Mouse (Mus musculus): Measurements from ENCODE around the gene Tank. TPM values are rescaled to one million over a fixed set of nuclear protein-coding genes. Genes with fewer than 3 reads are reported as not detected.

The Tank gene
- 24.0 and 26.6 TPM in 2 replicates for polyA plus RNA-seq (2015; fragmentation: Nextera tagmentation; extraction: Ambion mirVana)

DNA sequence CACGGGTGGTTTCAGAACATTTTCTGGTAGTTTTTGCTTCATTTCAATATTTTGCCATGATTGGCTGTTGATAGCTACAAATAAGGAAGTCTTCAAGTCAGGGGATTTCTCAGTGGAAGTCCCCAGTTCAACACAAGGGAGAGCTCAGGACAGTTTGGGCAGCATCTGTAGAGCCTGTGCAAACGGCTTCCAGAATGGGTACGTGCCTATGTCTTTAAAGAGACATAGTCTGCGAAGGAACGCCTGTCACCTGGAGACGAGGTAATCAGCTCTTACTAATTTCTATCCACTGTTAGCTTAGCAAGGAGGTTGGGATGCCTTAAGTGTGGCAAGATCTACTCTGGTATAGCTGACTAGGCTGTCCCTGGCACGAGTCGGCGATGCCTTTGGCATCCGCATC, at the start of gene Tank:
Tank (plus strand) TSS at position 153 of the 400 bp plus-strand sequence.
- 86% methylated on average over 10 of the region's 10 CpGs for WGBS
- H3K27ac ChIP-seq (ENCODE audit: low read length), result no peak within 1 kb of the TSS
- ATAC-seq (ENCODE audit: low FRiP score, low TSS enrichment), result no peak
- H3K36me3 ChIP-seq (ENCODE audit: insufficient read depth, low read length), result no peaks in the 10 kb centered on the region
- H3K4me1 ChIP-seq (ENCODE audit: insufficient read depth, low read length), result no peaks in the 10 kb centered on the region
- H3K27me3 ChIP-seq (ENCODE audit: insufficient read depth, low read length), result no peaks in the 10 kb centered on the region
- no peak within 1 kb of the TSS for H3K4me2 ChIP-seq (replicated peaks; ENCODE audit: low read depth, low read length)
- H3K4me3 ChIP-seq (ENCODE audit: low read length), result no peak within 1 kb of the TSS
- no peak within 1 kb of the TSS for H3K9ac ChIP-seq (replicated peaks; ENCODE audit: low read length)
- no peaks in the 10 kb centered on the region for H3K9me3 ChIP-seq (ENCODE audit: low read length)

DNA sequence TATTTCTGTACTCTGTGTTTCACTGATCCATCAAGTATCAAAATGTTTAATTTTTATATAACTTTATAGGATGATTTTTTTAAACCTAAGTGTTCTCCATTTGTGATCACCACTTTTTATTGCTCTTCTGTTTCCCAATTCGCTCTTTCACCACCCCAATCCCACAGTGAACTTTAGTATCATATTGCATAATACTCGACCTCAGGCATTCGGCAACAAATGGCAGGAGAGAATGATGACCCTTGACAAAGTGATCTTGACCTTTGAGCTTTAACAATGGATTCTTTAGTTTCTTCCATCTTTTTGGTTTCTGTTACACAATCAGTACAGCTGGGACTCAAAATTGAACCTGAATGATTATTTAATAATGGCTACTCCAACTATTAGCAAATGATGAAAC, 46.1 kb upstream of the Tank start:
- Histone ChIP-seq H3K4me3 (ENCODE audit: low read length) (no peak overlapping the region), H3K9me3 (ENCODE audit: low read length) (no peaks in the 10 kb centered on the region), H3K9ac (replicated peaks; ENCODE audit: low read length) (no peak overlapping the region), H3K36me3 (ENCODE audit: insufficient read depth, low read length) (no peaks in the 10 kb centered on the region), H3K27me3 (ENCODE audit: insufficient read depth, low read length) (no peaks in the 10 kb centered on the region), H3K4me2 (replicated peaks; ENCODE audit: low read depth, low read length) (no peak overlapping the region), H3K27ac (ENCODE audit: low read length) (no peak overlapping the region), H3K4me1 (ENCODE audit: insufficient read depth, low read length) (no peaks in the 10 kb centered on the region)
- 61% methylated on average over 3 of the region's 3 CpGs for WGBS
- ATAC-seq (ENCODE audit: low FRiP score, low TSS enrichment), result no peak

DNA sequence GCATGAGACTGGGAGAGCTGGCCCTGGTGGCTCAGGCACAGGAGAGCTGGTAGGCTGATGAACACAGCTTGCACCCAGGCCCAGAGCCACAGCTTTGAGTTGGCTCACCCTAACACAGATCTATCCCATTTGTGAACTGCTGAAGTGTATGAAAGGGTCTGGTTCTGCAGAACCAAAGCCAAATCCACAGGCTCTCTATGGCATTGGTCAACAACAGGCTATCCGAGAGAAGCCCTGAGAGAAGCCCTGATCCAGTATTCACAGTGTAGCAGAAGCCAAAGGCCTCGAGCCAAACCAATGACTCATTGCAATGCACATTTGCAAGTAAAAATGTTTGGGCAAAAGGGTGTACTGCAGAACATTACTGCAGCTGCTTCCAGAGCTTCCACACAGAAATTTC, 45.3 kb upstream of the Tank start:
- H3K4me2 ChIP-seq (replicated peaks; ENCODE audit: low read depth, low read length), result no peak overlapping the region
- no peak overlapping the region for H3K9ac ChIP-seq (replicated peaks; ENCODE audit: low read length)
- H3K27me3 ChIP-seq (ENCODE audit: insufficient read depth, low read length), result no peaks in the 10 kb centered on the region
- no peaks in the 10 kb centered on the region for H3K36me3 ChIP-seq (ENCODE audit: insufficient read depth, low read length)
- ATAC-seq (ENCODE audit: low FRiP score, low TSS enrichment), result no peak
- no peaks in the 10 kb centered on the region for H3K9me3 ChIP-seq (ENCODE audit: low read length)
- no peaks in the 10 kb centered on the region for H3K4me1 ChIP-seq (ENCODE audit: insufficient read depth, low read length)
- WGBS, result 78% methylated on average over 2 of the region's 2 CpGs
- H3K4me3 ChIP-seq (ENCODE audit: low read length), result no peak overlapping the region
- no peak overlapping the region for H3K27ac ChIP-seq (ENCODE audit: low read length)

DNA sequence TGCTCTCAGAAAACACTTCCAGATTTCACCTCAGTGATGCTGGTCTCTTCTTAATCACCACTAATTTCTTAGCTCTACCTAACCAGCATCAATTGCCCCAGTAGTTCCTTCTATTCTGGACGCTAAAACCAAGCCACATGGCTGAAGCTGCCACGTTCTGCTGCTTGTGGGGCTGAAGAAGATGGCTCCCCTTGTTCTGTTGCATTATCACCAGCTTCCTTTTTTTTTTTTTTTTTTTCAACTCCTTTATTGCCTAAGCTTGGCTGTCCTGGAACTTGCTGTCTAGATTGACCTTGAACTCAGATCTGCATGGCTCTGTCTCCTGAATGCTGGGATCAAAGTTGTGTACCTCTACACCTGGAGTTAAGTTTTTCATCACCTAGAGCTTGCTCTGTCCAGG, 41.5 kb upstream of the Tank start:
- H3K9me3 ChIP-seq (ENCODE audit: low read length), result no peaks in the 10 kb centered on the region
- ATAC-seq (ENCODE audit: low FRiP score, low TSS enrichment), result no peak
- H3K9ac ChIP-seq (replicated peaks; ENCODE audit: low read length), result no peak overlapping the region
- 83% methylated on average over 2 of the region's 2 CpGs for WGBS
- H3K4me1 ChIP-seq (ENCODE audit: insufficient read depth, low read length), result no peaks in the 10 kb centered on the region
- H3K4me3 ChIP-seq (ENCODE audit: low read length), result no peak overlapping the region
- no peaks in the 10 kb centered on the region for H3K36me3 ChIP-seq (ENCODE audit: insufficient read depth, low read length)
- H3K27me3 ChIP-seq (ENCODE audit: insufficient read depth, low read length), result no peaks in the 10 kb centered on the region
- H3K4me2 ChIP-seq (replicated peaks; ENCODE audit: low read depth, low read length), result no peak overlapping the region
- no peak overlapping the region for H3K27ac ChIP-seq (ENCODE audit: low read length)

DNA sequence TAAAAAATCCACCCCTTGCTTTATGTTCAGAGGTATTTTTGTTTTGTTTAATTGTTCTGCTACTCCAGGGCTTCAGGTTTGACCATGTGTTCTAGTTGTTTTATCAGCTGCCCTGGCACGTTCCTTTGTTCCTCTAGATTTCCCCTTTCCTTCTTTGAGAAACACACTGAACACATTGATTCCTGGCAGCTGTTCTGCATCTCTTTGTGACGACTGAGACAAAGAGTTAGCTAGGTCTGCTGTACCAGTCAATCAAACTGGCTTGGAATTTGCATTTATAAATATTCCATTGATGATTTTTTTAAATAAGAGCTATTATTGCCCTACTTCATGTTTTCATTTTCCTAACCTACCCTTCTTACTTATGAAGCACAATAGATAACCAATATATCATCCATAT, 39.0 kb upstream of the Tank start:
- no peak overlapping the region for H3K4me2 ChIP-seq (replicated peaks; ENCODE audit: low read depth, low read length)
- no peaks in the 10 kb centered on the region for H3K36me3 ChIP-seq (ENCODE audit: insufficient read depth, low read length)
- H3K9me3 ChIP-seq (ENCODE audit: low read length), result 0 out of 2 replicates have a peak, but pooled peaks cover 1% of the 10 kb centered on the region
- WGBS, result 34% methylated on average over 2 of the region's 2 CpGs
- H3K27me3 ChIP-seq (ENCODE audit: insufficient read depth, low read length), result no peaks in the 10 kb centered on the region
- H3K4me1 ChIP-seq (ENCODE audit: insufficient read depth, low read length), result no peaks in the 10 kb centered on the region
- H3K9ac ChIP-seq (replicated peaks; ENCODE audit: low read length), result no peak overlapping the region
- no peak overlapping the region for H3K4me3 ChIP-seq (ENCODE audit: low read length)
- no peak for ATAC-seq (ENCODE audit: low FRiP score, low TSS enrichment)
- no peak overlapping the region for H3K27ac ChIP-seq (ENCODE audit: low read length)

DNA sequence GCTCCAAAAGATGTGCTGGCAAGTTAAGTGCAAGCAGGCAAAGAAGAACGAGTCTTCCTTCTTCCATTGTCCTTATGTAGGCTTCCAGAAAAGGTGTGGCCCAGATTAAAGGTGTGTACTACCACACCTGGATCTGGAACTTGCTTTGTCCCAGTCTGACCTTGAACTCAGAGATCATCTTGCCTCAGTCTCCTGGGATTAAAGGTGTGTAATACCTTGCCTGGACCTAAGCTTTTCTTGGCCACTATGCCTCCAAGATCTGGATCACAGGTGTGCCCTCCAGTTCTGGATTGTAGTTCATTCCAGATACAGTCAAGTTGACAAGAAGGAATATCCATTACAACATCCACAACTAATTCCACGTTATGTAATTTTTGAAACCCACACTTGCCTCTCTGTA, 36.0 kb upstream of the Tank start:
- H3K27me3 ChIP-seq (ENCODE audit: insufficient read depth, low read length), result no peaks in the 10 kb centered on the region
- WGBS, result 87% methylated on average over 2 of the region's 2 CpGs

DNA sequence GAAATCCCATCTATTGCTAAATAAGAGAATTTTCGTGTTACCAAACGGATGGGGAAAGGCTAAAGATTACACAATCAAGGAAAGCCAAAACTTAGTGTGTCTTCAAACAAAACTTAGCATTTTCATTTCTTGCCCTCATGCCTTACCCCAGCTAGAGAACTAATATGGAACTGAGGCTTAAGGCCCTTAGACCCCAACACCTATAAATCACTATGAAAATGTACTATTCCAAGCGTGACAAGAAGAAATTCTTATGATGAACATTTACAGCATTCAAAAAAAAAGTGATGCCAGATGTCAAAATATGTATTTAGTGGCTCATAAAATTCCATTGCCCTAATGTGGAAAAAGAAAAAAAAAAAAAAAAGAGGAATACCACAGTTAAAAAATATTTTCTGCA, 32.7 kb upstream of the Tank start:
- H3K4me1 ChIP-seq (ENCODE audit: insufficient read depth, low read length), result no peaks in the 10 kb centered on the region
- no peaks in the 10 kb centered on the region for H3K27me3 ChIP-seq (ENCODE audit: insufficient read depth, low read length)
- H3K4me3 ChIP-seq (ENCODE audit: low read length), result no peak overlapping the region
- no peak for ATAC-seq (ENCODE audit: low FRiP score, low TSS enrichment)
- 78% methylated on average over 3 of the region's 3 CpGs for WGBS
- H3K9me3 ChIP-seq (ENCODE audit: low read length), result 0 out of 2 replicates have a peak, but pooled peaks cover 2% of the 10 kb centered on the region
- H3K9ac ChIP-seq (replicated peaks; ENCODE audit: low read length), result no peak overlapping the region
- H3K27ac ChIP-seq (ENCODE audit: low read length), result no peak overlapping the region
- no peak overlapping the region for H3K4me2 ChIP-seq (replicated peaks; ENCODE audit: low read depth, low read length)
- no peaks in the 10 kb centered on the region for H3K36me3 ChIP-seq (ENCODE audit: insufficient read depth, low read length)

More for the DNA sequence above, 36.0 kb upstream of the Tank start:
- Histone ChIP-seq H3K9me3 (ENCODE audit: low read length) (0 out of 2 replicates have a peak, but pooled peaks cover 2% of the 10 kb centered on the region), H3K9ac (replicated peaks; ENCODE audit: low read length) (no peak overlapping the region), H3K4me2 (replicated peaks; ENCODE audit: low read depth, low read length) (no peak overlapping the region), H3K36me3 (ENCODE audit: insufficient read depth, low read length) (no peaks in the 10 kb centered on the region), H3K4me3 (ENCODE audit: low read length) (no peak overlapping the region), H3K27ac (ENCODE audit: low read length) (no peak overlapping the region), H3K4me1 (ENCODE audit: insufficient read depth, low read length) (no peaks in the 10 kb centered on the region)
- ATAC-seq (ENCODE audit: low FRiP score, low TSS enrichment), result no peak

DNA sequence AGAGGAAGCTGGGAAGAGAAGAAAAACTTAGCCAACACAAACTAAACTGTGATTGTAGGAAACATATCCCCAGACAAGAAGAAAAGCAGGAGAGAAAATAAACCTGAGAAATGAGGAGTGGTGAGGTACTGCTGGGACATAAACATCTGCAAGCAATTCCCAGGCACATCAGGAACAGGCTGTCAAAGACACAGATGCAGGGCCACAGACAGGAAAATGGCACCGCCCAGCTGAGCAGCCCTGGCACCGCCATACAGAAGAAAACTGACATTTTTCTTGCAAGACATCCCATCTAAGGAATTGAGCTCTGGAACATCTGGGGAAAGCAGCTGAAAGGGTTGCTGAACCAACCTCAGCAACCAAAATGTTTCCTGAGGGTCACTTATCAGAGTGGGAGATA, 30.4 kb upstream of the Tank start:
- no peak overlapping the region for H3K4me2 ChIP-seq (replicated peaks; ENCODE audit: low read depth, low read length)

DNA sequence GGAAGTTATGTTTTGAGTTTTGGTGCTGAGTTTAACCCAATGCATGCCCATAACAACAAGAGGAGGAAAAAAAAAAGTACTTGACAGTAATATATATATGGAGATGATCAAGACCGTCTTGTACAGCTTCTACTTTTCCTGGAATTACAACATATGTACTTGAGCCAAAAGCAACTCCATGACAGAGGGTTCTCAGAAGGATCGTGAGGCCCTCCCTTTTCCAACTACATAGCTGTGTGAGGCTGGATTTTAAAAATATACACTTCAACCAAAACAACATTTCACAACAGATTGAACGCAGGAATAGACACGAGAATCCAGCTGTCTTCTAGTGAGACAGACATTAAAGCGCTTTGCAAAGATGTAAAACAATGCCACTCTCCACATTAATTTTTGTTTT, 26.7 kb upstream of the Tank start:
- WGBS, result 55% methylated on average over 5 of the region's 5 CpGs
- no peaks in the 10 kb centered on the region for H3K27me3 ChIP-seq (ENCODE audit: insufficient read depth, low read length)

More for the DNA sequence above, 30.4 kb upstream of the Tank start:
- H3K9me3 ChIP-seq (ENCODE audit: low read length), result 0 out of 2 replicates have a peak, but pooled peaks cover 2% of the 10 kb centered on the region
- no peaks in the 10 kb centered on the region for H3K4me1 ChIP-seq (ENCODE audit: insufficient read depth, low read length)
- no peak overlapping the region for H3K4me3 ChIP-seq (ENCODE audit: low read length)
- no peak overlapping the region for H3K27ac ChIP-seq (ENCODE audit: low read length)
- ATAC-seq (ENCODE audit: low FRiP score, low TSS enrichment), result no peak
- H3K27me3 ChIP-seq (ENCODE audit: insufficient read depth, low read length), result no peaks in the 10 kb centered on the region
- H3K9ac ChIP-seq (replicated peaks; ENCODE audit: low read length), result no peak overlapping the region
- no peaks in the 10 kb centered on the region for H3K36me3 ChIP-seq (ENCODE audit: insufficient read depth, low read length)
- WGBS, result 75% methylated on average over 2 of the region's 2 CpGs

DNA sequence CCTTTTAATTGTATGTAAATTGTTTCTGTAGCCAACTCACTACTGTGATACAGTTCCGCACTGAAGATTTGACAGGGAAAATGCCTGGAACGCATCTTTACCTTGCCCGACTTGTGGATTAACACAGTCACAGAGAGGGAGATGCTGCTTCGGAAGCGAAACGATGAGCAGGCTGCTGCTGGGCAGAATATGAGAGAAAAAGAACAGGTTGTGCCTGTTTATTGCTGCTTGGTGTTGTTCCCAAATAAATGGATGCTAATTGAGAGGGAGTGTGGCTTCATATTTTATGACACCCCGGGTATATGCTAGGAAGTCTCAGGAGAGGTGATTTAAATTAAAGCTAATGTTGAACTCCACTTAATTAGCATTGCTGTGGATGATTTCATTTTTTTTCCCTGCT, 23.0 kb upstream of the Tank start:
- no peak overlapping the region for H3K4me2 ChIP-seq (replicated peaks; ENCODE audit: low read depth, low read length)
- no peaks in the 10 kb centered on the region for H3K9me3 ChIP-seq (ENCODE audit: low read length)
- H3K4me1 ChIP-seq (ENCODE audit: insufficient read depth, low read length), result no peaks in the 10 kb centered on the region
- 75% methylated on average over 7 of the region's 7 CpGs for WGBS
- no peak overlapping the region for H3K9ac ChIP-seq (replicated peaks; ENCODE audit: low read length)
- no peaks in the 10 kb centered on the region for H3K36me3 ChIP-seq (ENCODE audit: insufficient read depth, low read length)
- H3K27me3 ChIP-seq (ENCODE audit: insufficient read depth, low read length), result no peaks in the 10 kb centered on the region
- no peak for ATAC-seq (ENCODE audit: low FRiP score, low TSS enrichment)
- H3K4me3 ChIP-seq (ENCODE audit: low read length), result no peak overlapping the region
- no peak overlapping the region for H3K27ac ChIP-seq (ENCODE audit: low read length)

More for the DNA sequence above, 26.7 kb upstream of the Tank start:
- no peaks in the 10 kb centered on the region for H3K9me3 ChIP-seq (ENCODE audit: low read length)
- no peak overlapping the region for H3K9ac ChIP-seq (replicated peaks; ENCODE audit: low read length)
- no peak overlapping the region for H3K27ac ChIP-seq (ENCODE audit: low read length)
- H3K4me1 ChIP-seq (ENCODE audit: insufficient read depth, low read length), result no peaks in the 10 kb centered on the region
- ATAC-seq (ENCODE audit: low FRiP score, low TSS enrichment), result no peak
- no peak overlapping the region for H3K4me3 ChIP-seq (ENCODE audit: low read length)
- no peaks in the 10 kb centered on the region for H3K36me3 ChIP-seq (ENCODE audit: insufficient read depth, low read length)
- no peak overlapping the region for H3K4me2 ChIP-seq (replicated peaks; ENCODE audit: low read depth, low read length)

All from kidney, embryonic 16.5 days (tissue).